Mouse (Mus musculus): ENCODE data around the gene Atp1a1.
A peak's percentile ranks its signal among the peaks of the same experiment; 100 is the strongest.

Gene Atp1a1

DNA sequence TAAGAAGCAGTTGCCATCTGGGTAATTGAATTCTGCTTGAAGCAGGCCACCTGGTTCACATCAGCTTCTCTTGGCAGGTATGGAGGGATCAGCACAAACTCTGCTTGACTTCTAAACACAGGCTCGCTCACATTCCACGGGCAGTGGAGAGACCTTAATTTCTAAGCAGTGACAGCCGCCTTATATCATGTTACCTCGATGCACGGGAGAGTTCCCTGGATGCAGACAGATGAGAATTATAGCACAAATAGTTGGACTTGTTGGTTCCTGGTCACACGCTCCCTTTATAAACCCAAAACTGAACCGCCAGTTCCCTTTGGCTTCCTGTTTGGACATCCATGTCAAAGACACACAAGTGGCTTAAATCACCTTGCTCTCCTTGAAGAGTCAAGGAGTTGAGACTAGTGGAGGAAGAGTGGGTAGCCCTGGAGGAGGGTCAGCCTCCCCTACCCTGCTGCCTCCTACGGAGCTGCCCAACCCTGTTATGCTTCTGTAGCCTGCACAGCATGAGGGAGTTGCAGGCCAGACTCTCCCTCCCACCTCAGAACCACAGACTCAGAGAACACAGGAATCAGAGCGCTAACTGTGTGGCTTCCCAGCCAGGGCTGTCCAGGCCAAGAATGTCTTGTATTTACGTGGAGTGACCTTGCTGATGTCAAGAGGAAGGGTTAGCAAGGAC is 7.5 kb upstream of the Atp1a1 start:
- DNase-seq (ENCODE audit: low read depth, low spot score): no peak

DNA sequence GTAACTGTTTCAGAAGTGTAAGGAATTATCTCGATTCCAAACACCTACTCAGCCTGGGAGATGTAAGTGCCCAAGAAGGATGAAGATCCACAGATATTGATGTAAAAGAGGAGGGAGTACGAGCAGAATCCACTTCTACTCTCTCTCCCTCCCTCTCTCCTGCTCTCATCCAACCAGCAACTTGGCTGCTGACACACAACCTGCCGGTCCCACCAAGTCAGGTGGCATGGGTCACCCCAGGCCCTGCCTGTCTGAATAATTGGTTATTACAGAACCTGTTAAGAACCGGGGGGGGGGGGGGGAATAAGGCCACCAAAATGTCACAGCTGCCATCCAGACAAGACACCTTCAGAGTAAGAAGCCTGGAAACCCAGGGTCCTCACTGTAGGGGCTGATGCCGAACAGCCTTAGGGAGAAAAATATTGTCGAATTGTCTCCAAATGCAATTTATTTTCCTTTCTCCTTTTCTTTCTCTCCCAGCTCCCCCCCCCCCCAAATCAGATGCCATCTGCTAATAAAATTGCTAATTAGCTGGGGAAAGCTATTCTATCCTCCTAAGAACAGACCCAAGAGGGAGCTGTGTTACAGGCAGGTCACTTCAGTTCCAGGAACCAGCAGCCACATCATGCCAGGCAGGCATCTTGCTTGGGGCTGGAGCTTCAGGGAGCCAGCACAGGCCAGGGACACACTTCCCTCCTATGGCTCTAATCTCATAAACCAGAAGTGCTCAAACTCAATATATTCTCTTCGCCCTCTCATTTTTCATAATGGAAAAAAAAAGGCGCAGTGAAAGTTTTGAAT is 6.7 kb upstream of the Atp1a1 start:
- DNase-seq (ENCODE audit: low read depth, low spot score): no peak

DNA sequence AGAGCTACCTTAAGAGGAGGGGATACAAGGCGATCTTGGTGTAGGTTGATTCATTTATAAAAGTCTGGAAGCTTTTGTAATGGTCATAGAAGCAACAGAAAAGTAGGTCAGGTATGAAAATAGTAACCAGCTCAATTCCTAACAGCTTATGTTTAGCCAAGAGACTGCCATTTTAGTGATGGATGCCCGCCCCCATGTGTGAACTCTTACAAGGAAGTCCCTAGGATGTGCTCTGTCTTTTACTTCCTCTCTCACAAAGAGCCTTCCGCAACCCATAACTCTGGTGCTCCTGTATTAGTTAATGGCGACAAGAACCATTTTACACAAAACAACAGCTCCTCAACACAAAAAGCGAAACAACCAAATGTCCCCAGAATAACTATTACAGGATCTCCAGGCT is 4.8 kb upstream of the Atp1a1 start:
- no peak for DNase-seq (ENCODE audit: low read depth, low spot score)

DNA sequence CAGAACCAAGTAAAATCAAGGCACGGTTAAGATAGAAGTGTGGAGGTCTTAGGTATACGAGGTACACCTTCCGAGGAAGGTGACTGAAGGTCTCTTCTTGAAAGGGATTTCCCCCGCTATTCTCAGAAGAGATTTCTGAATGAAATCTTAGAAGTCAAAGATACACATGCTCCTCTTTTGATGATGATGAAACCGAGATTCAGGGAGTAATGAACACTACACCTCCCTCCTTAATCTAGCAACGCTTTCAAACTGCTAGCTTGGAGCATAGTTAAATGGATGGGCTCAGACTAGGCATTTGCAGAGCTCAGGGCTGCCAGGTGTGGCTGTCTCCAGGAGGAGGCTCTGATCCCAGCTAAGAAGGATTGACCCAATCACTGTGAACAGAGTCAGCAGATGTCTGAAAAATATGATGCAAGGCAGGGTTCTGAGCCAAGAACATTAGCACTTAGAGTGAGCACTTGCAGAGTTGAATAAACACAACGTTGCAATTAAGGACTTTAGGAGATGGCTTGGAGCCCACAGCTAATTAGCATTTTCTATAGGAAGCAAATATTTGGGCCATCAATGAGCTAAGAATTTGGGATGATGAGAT is 2.5 kb upstream of the Atp1a1 start:
- no peak for DNase-seq (ENCODE audit: low read depth, low spot score)

DNA sequence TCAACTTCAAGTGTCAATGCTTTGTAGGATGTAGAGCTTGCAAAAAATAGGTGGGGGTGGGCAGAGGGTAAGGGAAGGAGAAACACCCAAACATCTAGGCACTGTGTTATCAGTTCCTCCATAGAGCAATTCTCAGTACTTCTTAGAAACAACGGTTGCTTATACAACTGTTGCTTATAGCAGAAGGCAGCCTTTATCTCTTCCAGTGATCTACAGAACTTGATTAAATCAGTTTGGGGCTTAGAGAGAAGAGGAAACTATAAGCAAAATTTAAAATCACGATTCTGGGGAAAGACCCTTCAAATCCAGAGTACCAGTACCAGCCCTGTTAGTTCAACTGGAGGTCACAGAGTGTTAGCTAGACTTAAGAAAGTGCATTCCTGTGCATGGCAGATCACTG is 1.2 kb upstream of the Atp1a1 start:
- no peak for DNase-seq (ENCODE audit: low read depth, low spot score)

DNA sequence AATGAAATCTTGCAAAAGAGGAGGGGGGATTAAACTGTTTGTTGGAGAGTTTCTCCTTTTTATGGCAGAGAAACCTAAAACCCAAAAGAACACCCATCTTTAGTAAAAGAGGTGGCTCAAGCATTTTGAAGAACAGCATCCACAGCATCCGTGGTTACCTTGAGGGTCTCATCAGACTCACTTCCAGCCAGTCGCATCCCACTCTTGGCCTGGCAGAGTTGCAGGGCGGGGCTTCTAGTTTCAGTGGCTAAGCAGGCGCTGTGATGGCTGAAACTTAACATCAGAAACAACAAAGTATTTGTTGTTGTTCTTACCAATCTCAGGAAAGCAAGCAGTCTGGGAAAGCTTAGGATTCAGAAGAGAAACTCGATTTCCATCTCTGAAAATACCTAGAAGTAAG is 807 bp upstream of the Atp1a1 start:
- DNase-seq (ENCODE audit: low read depth, low spot score): no peak

DNA sequence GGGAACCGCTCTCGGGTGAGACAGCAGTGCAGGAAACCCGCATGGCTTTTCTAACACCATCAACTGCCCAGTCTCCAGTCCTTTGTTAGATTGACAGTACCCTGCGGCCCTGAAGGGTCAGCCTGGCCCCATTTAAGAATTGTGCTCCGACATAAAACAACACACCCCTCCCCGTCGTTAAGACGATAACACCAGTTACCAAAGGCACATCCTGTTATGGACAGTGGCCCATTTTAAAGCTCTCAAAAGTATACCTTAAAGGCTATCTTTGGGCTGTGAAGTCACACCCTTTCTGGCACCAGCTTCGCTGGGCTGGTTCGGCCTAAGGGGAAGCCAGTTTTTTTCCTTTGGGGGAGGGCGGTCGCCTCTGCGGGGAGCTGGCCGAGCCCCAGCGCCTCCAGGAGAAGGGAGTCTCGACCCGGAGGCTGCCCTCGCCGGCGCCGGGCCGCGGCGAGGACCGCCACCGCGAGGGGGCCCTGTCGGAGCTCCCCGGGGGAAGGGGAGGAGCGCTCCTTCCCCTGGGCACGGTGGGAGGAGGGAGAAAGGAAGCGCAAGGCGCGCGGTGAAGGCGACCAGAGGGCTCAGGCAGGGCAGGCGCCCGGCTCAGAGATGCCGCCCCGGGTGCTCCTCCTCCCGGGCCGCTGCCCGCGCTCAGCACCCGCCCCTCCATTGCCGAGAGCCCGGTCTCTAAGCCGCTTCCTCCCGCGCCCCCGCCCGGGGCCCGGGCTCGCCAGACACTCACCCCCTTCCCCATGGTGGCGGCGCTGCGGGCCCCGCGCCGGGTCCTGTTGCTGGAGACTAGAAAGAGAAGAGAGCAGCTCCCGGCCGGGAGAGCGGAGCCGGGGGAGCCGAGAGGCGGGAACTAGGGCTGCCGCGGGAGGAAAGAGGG is 579 bp downstream of the Atp1a1 start:
- DNase-seq (ENCODE audit: low read depth, low spot score): peak; percentile 67

DNA sequence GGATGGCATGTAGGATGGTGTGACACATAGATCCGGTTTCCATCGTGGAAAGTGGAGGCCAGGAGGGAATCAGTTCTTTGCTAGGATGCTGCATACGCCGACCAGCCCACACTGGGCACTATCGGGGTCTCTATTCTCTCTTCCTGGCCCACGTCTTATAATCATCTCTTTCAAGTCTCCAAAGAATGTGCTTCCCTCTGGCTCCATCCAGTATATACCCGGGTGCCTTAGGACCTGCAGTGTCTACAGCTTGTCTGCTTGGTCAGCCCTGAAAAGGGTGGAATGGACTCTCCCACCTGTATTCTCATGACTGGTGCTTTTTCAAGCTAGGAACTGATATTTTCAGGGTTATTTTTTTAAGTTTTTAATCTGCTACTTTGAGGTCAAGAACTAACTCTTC is 1.3 kb downstream of the Atp1a1 start:
- DNase-seq (ENCODE audit: low read depth, low spot score): no peak

DNA sequence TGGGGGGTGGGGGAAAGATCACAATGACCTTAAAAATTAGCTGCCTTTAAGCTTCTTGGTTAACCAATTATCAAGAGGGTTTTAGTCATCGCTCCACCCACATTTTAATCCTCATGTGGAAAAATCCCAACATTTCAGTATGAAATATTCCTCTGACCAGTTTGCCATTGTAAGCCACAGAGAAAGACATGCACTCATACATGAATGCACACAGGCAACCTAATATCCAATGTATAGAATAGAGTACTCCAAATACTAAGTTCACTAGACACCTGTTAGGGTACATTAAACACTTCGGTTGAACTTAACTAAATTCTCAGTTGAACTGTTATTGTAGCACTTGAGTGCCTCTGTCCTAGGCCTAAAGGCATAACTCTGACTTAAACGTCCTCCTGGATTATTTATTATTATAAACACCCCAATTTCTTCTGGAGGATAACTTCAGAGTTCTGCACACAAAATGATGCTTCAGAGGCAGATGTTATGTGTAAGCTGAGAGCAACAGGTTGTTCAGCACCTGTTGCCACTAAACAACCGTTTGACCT is 1.9 kb downstream of the Atp1a1 start:
- no peak for DNase-seq (ENCODE audit: low read depth, low spot score)

DNA sequence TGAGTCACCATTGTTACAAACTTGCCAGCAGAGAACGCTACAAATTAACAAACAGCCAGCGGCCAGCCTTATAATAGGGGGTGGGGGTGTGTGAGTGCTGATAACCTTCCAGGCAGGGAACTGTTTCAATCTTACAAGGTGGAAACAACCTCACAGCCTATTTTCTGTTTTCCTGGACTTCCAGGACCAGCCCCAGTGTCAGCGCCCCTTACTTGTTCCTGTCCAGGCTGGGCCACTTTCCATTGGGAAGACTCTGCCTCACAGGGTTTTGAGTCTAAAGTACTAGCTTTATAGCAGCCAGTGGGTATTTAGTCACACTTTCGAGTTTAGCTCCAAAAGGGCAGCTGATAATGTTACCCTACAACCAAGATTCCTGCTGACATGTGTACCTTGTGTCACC is 2.8 kb downstream of the Atp1a1 start:
- DNase-seq (ENCODE audit: low read depth, low spot score): no peak

DNA sequence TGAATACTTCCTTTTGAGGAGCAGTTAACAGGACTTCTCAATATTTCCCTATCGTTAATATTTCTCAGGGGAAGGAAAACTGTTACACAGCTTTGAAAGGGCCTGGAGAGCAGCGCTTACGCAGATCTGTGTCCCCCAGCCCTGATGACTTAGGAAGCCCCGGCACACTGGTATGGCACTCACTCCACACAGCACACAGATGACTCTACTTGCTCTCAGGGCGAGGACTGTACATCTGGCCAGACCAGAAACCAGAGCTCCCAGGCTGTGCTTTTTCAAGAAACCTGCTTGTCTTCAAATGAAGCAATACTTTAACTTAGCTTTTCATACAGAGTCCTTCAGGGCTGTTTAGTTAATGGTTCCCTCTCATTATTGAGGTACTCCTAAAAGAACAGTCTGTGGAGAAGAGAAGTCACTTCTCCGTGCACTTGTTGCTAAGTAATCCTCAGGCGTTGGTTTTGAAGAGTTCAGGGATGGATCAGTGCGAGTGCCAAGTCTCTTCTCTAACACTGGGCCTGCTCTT is 3.4 kb downstream of the Atp1a1 start:
- no peak for DNase-seq (ENCODE audit: low read depth, low spot score)

DNA sequence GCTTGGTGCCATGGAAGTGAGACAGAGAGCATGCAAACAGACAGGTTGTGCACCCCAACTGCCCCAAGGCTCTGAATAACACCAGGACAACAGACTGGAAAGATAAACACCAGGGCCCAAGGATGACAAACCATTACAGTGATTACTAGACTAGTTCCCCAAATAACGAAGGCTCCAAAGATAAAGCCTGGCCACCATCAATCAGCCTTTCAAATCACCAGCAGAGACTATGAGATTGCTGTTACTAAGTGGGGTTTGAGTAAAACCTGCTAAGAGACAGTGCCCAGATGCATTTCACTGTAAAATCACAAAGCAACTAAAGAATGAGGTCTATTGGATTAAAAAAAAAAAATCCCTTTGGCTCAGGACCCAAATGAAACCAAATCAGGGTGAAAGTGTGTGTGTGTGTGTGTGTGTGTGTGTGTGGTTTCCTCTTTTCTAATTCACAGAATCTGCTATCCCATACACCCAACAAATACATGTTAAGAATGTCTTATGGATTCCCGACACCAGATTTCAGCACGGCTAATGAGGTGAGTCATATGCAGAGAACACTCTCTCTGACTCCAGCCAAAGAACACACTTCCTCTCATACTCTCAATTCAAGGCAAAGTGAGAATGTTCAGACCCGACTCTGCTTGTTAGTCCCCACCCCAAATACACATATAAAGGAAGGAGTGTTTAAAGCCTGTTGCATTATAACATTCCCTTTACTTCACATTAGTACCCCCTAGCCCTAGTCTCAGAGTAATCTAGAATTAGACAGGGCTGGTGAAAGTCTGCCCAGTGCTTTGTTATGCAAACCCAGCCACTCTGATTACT is 4.4 kb downstream of the Atp1a1 start:
- DNase-seq (ENCODE audit: low read depth, low spot score): no peak

DNA sequence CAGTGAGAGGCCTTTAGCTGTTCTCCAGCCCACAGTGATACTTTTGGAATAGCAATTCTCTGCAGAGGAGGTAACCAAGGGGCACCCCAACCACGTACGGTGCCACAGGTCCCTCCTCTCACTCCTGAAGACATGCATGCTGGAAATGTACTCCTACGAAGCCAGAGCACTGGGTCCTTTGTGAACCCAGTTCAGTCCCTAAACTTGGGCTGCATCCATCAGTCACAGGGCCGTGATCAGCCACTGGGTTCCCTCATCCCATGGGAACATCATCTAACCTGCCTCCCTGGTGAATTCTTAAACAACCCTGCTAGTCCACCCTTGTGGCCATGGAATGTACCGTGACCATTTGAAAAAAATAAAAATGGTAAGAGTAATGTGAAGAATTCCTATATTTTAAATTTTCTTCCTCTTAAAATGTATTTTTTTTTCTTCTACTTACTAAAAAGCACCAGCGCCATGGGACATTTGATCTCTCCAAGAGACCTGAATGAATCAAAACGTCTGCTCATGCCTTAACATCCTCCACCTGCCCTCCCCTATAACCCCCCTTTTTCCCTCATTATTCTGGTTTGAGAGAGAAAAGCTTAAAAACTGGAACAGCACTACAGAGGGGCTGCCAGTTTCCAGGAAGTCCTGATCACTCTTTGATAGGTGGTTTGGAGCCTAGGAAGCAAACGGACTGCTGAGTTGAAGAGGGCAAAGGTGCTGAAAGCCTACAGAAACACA is 5.1 kb downstream of the Atp1a1 start:
- no peak for DNase-seq (ENCODE audit: low read depth, low spot score)

DNA sequence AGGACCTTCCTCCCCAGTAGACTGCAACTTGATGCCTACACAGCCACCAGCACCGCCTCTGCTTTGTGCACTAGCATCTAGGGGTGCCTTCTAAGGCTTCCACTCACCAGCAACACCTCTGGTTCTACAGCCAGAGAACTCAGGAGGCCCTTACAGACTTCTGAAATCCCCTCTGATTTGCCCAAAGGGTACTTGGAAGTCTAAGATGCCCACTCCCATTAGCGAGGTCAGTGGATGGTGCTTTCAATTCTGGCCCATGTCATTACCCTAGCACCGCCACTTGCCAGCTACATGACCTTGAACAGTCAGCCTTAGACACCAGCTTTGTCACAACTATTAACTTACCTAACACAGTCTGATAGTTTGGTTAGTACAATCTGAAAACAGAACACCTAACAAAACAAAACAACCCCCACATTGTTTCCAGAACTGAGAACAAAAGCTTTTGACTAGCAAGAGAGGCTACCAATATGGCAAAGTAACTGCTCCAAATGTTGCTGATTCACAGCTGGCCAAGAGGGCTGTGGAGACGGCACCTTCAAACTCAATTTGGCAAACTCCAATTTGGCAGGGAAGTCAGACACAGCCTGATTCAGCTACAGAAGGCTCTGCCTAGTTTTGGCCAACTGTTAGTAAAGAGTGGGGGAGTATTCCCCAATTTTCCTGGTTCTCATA is 6.1 kb downstream of the Atp1a1 start:
- DNase-seq (ENCODE audit: low read depth, low spot score): no peak

DNA sequence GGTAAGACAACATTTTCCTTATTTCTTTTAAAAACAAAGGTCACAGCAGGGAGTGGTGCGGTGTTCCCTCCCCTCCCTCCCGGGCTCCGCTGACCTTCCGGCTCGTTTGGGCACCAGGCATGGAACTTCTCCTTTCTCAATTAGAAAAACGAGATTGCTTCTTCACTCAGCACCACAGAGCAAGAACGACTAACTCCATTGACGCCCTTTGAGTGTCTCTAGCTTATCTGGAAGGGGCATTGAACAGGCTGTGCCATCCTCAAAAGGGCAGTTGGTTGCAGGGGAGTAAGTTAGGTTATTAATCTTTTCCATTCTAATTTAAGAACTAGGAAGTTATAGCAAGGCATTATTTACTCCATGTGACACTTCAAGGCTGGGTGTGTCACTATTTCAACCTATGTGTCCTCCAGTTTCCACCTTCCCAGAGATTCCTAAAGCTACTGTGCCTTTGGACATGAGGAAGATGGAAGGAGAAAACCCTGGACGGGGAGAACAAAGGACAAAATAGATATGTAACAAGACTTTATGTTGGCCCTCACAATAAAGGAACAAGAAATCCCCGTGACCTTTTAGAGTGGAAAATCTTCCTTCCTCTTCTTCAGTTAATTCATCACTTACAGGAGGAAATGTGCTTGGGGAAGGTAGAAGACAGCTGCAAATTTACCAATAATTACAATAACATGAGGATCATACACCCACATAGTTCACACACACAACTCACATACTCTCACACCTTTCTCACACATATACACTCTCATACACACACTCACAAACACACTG is 7.0 kb downstream of the Atp1a1 start:
- no peak for DNase-seq (ENCODE audit: low read depth, low spot score)

DNA sequence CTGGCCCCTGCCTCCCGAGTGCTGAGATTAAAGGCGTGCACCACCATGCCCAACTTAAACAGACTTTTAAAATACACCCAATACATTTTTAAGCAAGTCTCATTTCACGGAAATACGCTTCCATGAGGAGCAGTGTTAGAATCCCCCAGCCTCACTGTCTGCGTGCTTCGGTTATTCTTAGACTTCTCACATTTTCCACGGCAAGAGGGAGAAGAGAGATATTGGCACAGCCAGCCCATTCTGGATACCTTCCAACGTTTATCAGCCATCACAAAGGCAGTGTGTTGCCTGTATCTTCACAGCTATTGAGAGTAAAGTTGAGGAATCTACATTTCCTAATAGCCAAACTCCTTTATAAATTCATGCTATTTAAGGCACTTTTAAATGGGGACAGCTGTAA is 7.8 kb downstream of the Atp1a1 start:
- DNase-seq (ENCODE audit: low read depth, low spot score): no peak

DNA sequence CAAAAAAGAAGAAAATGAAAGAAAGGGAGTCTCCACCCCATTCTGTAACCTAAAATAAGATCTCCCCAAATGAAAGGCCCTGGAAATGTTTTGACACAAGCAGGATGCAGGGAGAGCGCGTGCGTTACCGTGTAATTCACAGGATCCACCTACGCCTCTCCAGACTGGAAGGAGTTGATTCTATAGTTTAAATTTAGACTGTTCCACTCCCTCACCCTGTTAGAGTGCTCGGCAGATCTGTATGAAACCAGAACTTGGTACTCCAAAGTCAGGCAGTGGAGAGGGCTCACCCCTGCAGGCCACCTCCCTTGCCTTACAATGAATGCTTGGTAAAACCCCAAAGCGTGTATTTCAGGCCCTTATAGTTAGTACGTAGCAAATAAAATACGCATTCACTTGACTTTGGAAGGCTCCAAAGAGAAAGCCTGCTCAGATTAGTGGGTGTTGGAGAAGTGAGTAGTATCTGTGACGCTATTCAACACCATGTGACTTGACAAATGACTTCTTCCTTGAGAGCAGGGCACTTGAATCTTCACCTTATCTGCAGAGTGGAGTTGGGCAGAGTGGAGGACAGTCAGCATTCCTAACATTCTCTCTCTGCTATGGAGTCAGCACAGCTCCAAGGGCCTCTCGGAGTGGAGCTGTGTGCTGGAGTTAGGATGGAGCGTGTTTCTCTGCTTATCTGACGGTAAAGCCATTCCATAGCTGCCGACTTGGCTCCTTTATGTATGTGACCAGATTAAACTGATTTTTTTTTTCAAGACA is 8.4 kb downstream of the Atp1a1 start:
- no peak for DNase-seq (ENCODE audit: low read depth, low spot score)

DNA sequence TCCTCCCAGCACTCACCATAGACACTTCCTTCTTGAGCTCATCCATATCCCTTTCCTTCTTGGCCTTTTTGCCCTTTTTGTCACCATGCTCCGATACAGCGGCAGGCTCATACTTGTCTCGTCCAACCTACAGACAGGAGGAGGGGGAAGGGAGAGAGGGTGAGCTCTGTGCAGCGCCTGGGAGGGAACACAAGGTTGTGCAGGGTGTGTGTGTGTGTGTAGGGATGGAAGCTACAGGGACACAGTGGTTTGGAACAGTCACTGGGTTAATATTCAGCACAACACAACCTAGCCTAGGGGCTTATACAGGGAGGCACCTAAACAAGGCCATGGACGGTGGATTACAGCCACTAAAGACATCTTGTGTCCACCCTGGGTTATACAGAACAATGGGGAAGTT is 9.5 kb downstream of the Atp1a1 start:
- no peak for DNase-seq (ENCODE audit: low read depth, low spot score)

Measured in ES-CJ7 (cell line).